Mouse (Mus musculus): ENCODE data around the gene Itgal. TPM values are rescaled to one million over a fixed set of nuclear protein-coding genes. Genes with fewer than 3 reads are reported as not detected.

The Itgal gene
- 5.0 and 11.6 TPM in 2 replicates for polyA plus RNA-seq (2012; rRNA removed; ENCODE audit: low replicate concordance)

GRCm38 (mm10) chr7:127296098-127296497 lies at the start of gene Itgal:
TSS of gene Itgal (plus strand) at chr7:127296260.

GRCm38 (mm10) chr7:127260309-127261111 lies 35.5 kb upstream of the Itgal start, which contains the start of gene Dctpp1:
TSS of gene Dctpp1 (minus strand) at chr7:127260709.

GRCm38 (mm10) chr7:127273925-127274789 lies 21.9 kb upstream of the Itgal start, which contains the start of gene Sephs2:
TSS of gene Sephs2 (minus strand) at chr7:127274055.

GRCm38 (mm10) chr7:127345512-127346325 lies 49.7 kb downstream of the Itgal start, which contains the start of gene Zfp768:
TSS of gene Zfp768 (minus strand) at chr7:127345589.

GRCm38 (mm10) chr7:127375271-127376245 lies 79.5 kb downstream of the Itgal start, which contains the start of gene Zfp747:
TSS of gene Zfp747 (minus strand) at chr7:127376050.

Other genes starting within 250 kb of the Itgal start
- 0.37 and 0.99 TPM in 2 replicates for gene Zg16, start 208.9 kb upstream of the Itgal start, polyA plus RNA-seq (2012; rRNA removed; ENCODE audit: low replicate concordance)
- 9.6 and 14.6 TPM in 2 replicates for gene AI467606, start 204.9 kb upstream of the Itgal start, polyA plus RNA-seq (2012; rRNA removed; ENCODE audit: low replicate concordance)
- gene Qprt, start 174.0 kb upstream of the Itgal start, polyA plus RNA-seq (2012; rRNA removed; ENCODE audit: low replicate concordance) = 1.3 and 3.4 TPM in 2 replicates
- gene Spn, start 158.4 kb upstream of the Itgal start, polyA plus RNA-seq (2012; rRNA removed; ENCODE audit: low replicate concordance) = 2.4 and 3.1 TPM in 2 replicates
- 26.3 and 45.0 TPM in 2 replicates for gene Cd2bp2, start 100.2 kb upstream of the Itgal start, polyA plus RNA-seq (2012; rRNA removed; ENCODE audit: low replicate concordance)
- gene Tbc1d10b, start 87.8 kb upstream of the Itgal start, polyA plus RNA-seq (2012; rRNA removed; ENCODE audit: low replicate concordance) = 29.5 and 47.5 TPM in 2 replicates
- gene Mylpf, start 87.4 kb upstream of the Itgal start, polyA plus RNA-seq (2012; rRNA removed; ENCODE audit: low replicate concordance) = 1.3 and 1.5 TPM in 2 replicates
- gene Zfp553, start 63.2 kb upstream of the Itgal start, polyA plus RNA-seq (2012; rRNA removed; ENCODE audit: low replicate concordance) = 5.3 and 22.2 TPM in 2 replicates
- 18.4 and 23.6 TPM in 2 replicates for gene Sept1, start 63.1 kb upstream of the Itgal start, polyA plus RNA-seq (2012; rRNA removed; ENCODE audit: low replicate concordance)
- 43.2 and 112 TPM in 2 replicates for gene Zfp771, start 52.0 kb upstream of the Itgal start, polyA plus RNA-seq (2012; rRNA removed; ENCODE audit: low replicate concordance)
- gene Dctpp1, start 35.6 kb upstream of the Itgal start, polyA plus RNA-seq (2012; rRNA removed; ENCODE audit: low replicate concordance) = 47.0 and 71.1 TPM in 2 replicates
- gene Sephs2, start 22.2 kb upstream of the Itgal start, polyA plus RNA-seq (2012; rRNA removed; ENCODE audit: low replicate concordance) = 30.3 and 33.1 TPM in 2 replicates
- 24.9 and 37.2 TPM in 2 replicates for gene Zfp768, start 49.3 kb downstream of the Itgal start, polyA plus RNA-seq (2012; rRNA removed; ENCODE audit: low replicate concordance)
- 5.7 and 10.7 TPM in 2 replicates for gene Zfp747, start 79.8 kb downstream of the Itgal start, polyA plus RNA-seq (2012; rRNA removed; ENCODE audit: low replicate concordance)
- gene 9130019O22Rik, start 90.9 kb downstream of the Itgal start, polyA plus RNA-seq (2012; rRNA removed; ENCODE audit: low replicate concordance) = 2.8 and 5.8 TPM in 2 replicates
- gene E430018J23Rik, start 97.4 kb downstream of the Itgal start, polyA plus RNA-seq (2012; rRNA removed; ENCODE audit: low replicate concordance) = 4.3 and 9.6 TPM in 2 replicates
- gene Zfp764, start 110.6 kb downstream of the Itgal start, polyA plus RNA-seq (2012; rRNA removed; ENCODE audit: low replicate concordance) = 5.8 and 8.7 TPM in 2 replicates
- gene Zfp688, start 125.8 kb downstream of the Itgal start, polyA plus RNA-seq (2012; rRNA removed; ENCODE audit: low replicate concordance) = 17.0 and 24.9 TPM in 2 replicates
- 2.5 and 5.1 TPM in 2 replicates for gene Zfp689, start 152.9 kb downstream of the Itgal start, polyA plus RNA-seq (2012; rRNA removed; ENCODE audit: low replicate concordance)
- gene Prr14, start 163.4 kb downstream of the Itgal start, polyA plus RNA-seq (2012; rRNA removed; ENCODE audit: low replicate concordance) = 65.7 and 102 TPM in 2 replicates
- gene Fbrs, start 182.9 kb downstream of the Itgal start, polyA plus RNA-seq (2012; rRNA removed; ENCODE audit: low replicate concordance) = 20.0 and 36.9 TPM in 2 replicates
- gene Srcap, start 215.7 kb downstream of the Itgal start, polyA plus RNA-seq (2012; rRNA removed; ENCODE audit: low replicate concordance) = 10.6 and 30.1 TPM in 2 replicates
- 14.3 and 19.8 TPM in 2 replicates for gene Gm42715, start 223.3 kb downstream of the Itgal start, polyA plus RNA-seq (2012; rRNA removed; ENCODE audit: low replicate concordance)

Measured in subcutaneous adipose tissue, adult 2 months (tissue).